Mouse (Mus musculus): ENCODE results near the gene Sod2.
A peak's percentile ranks its signal among the peaks of the same experiment; 100 is the strongest.
"Not testable (repeated sequence)": the region's sequence is repeated elsewhere in the genome, so short reads cannot be mapped to it uniquely, and the experiment has no call there.

Sod2 gene

DNA sequence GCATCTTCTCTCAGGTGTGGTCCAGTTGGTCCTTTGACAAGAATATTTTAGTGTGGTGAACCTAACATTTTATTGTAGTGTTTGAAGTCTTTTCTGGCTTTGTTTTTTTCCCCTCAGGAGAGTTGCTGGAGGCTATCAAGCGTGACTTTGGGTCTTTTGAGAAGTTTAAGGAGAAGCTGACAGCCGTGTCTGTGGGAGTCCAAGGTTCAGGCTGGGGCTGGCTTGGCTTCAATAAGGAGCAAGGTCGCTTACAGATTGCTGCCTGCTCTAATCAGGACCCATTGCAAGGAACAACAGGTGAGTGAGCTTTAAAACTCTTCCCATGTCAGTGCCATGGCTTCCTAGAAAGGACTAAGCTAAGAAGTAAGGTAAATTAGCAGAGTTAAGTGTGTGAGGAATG lies 6.7 kb downstream of the Sod2 start:
- peak; percentile 90 for DNase-seq

DNA sequence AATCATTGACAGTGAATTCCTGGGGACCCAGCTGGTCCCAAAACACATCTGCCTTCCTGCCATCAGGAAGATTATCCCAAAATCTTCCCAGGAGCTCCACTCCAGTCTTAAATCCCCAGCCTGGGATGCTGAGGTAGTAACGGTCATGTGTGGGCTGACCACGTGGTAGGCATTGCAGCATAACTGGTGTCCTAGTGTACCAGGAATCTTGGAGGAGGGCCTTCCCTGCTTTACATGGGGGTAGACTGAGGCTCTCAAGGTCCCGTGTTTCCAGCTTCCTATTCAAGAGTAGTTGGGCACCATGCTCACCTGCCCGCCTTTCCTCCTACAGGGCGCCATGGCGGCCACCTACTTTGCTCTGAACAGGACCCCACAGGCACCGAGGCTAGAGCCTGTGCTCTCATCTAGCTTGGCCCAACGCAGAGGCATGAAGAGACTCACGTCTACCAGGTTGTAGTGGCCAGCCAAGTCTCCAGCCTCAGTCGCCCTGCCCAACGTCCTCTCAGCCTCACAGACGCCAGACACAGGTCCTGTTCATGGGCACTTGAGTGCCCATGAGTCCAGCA lies 30.1 kb downstream of the Sod2 start:
- DNase-seq: not testable (repeated sequence)

GRCm38 (mm10) chr17:13043846-13044673 lies 37.4 kb downstream of the Sod2 start:
- DNase-seq: peak; percentile 56

GRCm38 (mm10) chr17:13052124-13052813 lies 45.6 kb downstream of the Sod2 start, which contains the start of gene Gpr31b:
Gpr31b (minus strand) TSS chr17:13052296.
- not testable (repeated sequence) for DNase-seq

GRCm38 (mm10) chr17:13060804-13061203 lies 54.2 kb downstream of the Sod2 start, which contains the start of gene Tcp10b:
Tcp10b (plus strand) TSS chr17:13061104.
- DNase-seq: not testable (repeated sequence)

GRCm38 (mm10) chr17:13062882-13063281 lies 56.2 kb downstream of the Sod2 start:
- not testable (repeated sequence) for DNase-seq

GRCm38 (mm10) chr17:13067864-13068385 lies 61.3 kb downstream of the Sod2 start:
- DNase-seq: not testable (repeated sequence)

DNA sequence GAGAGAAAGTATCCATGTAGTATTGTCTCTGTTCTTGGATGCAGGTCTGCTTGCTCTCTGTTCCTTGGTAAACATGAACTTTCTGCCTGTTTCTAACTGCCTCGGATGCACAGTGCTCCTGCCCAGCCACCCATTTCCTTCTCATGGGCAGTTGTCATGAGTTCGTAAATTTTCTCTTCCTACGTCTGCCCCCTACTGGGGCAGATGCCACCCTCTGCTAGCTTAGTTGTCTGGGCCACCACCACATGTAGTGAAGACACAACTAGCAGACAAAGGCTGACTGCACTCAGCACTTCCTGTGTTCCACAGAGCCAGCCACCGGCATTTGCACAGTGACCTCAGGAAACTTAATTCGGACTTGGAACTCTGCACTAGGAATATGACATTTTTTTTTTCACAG lies 62.6 kb downstream of the Sod2 start:
- DNase-seq: not testable (repeated sequence)
